Mouse (Mus musculus): ENCODE data around the gene Tmem59l.

DNA sequence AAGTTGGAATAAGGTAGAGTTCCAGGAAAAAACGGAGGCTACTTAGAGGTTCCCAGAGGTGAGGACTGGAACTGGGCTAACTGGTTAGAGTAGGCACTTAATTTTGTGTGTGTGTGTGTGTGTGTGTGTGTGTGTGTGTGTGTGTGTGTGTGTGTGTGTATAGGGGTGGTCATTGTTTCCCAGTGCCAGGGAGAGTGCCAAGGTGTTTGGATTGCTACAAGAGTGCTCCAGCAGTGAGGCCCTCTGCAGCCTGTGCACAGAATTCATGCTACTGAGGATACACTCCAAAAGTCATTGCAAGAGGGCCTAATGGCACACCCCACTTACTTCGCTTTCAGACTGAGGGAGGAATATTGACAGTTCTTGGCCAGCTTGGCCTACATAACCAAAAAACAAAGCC is 4.2 kb downstream of the Tmem59l start:
- no peak for TF ChIP-seq CTCF (IDR thresholded peaks at IDR 0.05; ENCODE audit: low read depth)
- no peak for TF ChIP-seq EP300 (IDR thresholded peaks at IDR 0.05; ENCODE audit: low read depth)
